22 mouse cellular contexts compared by ENCODE assay signal in genomic region chr7:30402343-30402742, GRCm38 (mm10). TPM values are rescaled to one million over a fixed set of nuclear protein-coding genes. Genes with fewer than 3 reads are reported as not detected.
"Had no signal": no experiment of that assay in that cellular context is flagged by ENCODE, and none has a peak within 500 bp of the region (broad histone marks: within the 10 kb centered on the region; RNA-seq: fewer than 3 reads in every experiment).

No protein-coding gene starts in this region.

- H3K27me3 ChIP-seq: limb, embryonic 13.5 days; liver, embryonic 12.5 days; liver, embryonic 15.5 days; lung, embryonic 15.5 days; midbrain, embryonic 12.5 days; midbrain, embryonic 15.5 days; neural tube, embryonic 13.5 days had no signal

- H3K9me3 ChIP-seq: limb, embryonic 10.5 days; limb, embryonic 13.5 days; liver, embryonic 12.5 days; liver, embryonic 15.5 days; lung, embryonic 15.5 days; midbrain, embryonic 12.5 days; midbrain, embryonic 15.5 days; neural tube, embryonic 13.5 days had no signal

- H3K4me3 ChIP-seq: layer of hippocampus, adult 2 months; limb, embryonic 10.5 days; limb, embryonic 13.5 days; liver, embryonic 12.5 days; liver, embryonic 15.5 days; lung, embryonic 15.5 days; midbrain, embryonic 12.5 days; midbrain, embryonic 15.5 days; neural tube, embryonic 13.5 days had no signal

- H3K4me1 ChIP-seq: limb, embryonic 10.5 days; limb, embryonic 13.5 days; liver, embryonic 12.5 days; liver, embryonic 15.5 days; lung, embryonic 15.5 days had no signal

- H3K4me2 ChIP-seq: limb, embryonic 13.5 days; liver, embryonic 12.5 days; liver, embryonic 15.5 days; lung, embryonic 15.5 days; midbrain, embryonic 12.5 days; midbrain, embryonic 15.5 days; neural tube, embryonic 13.5 days had no signal

- H3K36me3 ChIP-seq: limb, embryonic 10.5 days; limb, embryonic 13.5 days; liver, embryonic 12.5 days; liver, embryonic 15.5 days; lung, embryonic 15.5 days; midbrain, embryonic 12.5 days; midbrain, embryonic 15.5 days; neural tube, embryonic 13.5 days had no signal

- H3K27ac ChIP-seq: kidney, postnatal 0 days; layer of hippocampus, adult 2 months; limb, embryonic 10.5 days; limb, embryonic 13.5 days; liver, embryonic 12.5 days; liver, embryonic 15.5 days; lung, embryonic 15.5 days; midbrain, embryonic 12.5 days; midbrain, embryonic 15.5 days; neural tube, embryonic 13.5 days had no signal

- H3K9ac ChIP-seq: limb, embryonic 13.5 days; liver, embryonic 12.5 days; liver, embryonic 15.5 days; lung, embryonic 15.5 days; midbrain, embryonic 12.5 days; midbrain, embryonic 15.5 days; neural tube, embryonic 13.5 days had no signal

- DNase-seq: kidney, adult 2 months; kidney, postnatal 25 days; layer of hippocampus, adult 9-11 months; liver; lung, adult 18-20 months; lung, postnatal 10 days; lung, postnatal 4 days; retina, postnatal 1 day; right cerebral cortex, postnatal 25 days; spleen, adult 18-20 months; thymus, adult 18-20 months had no signal

- ATAC-seq: liver, embryonic 12.5 days; midbrain, embryonic 15.5 days had no signal

RNA-seq across cellular contexts. Expression of gene Hcst, which starts 17.3 kb away (rescaled TPM):
- polyA plus RNA-seq: limb, embryonic 10.5 days; midbrain, embryonic 12.5 days; testis, adult 2 months had no signal
